Mouse (Mus musculus) heart, adult 9 months (tissue): ENCODE data around the gene Myh7b.

ENCODE experiments used
- DNase-seq, 2 experiments: peaks; one replicate each; pipeline ENCODE4 v3.0.0; 2022; ENCODE audit warnings: low spot score in 2 of 2

Gene Myh7b

GRCm38 (mm10) chr2:155683821-155684220 lies 72.8 kb downstream of the Myh7b start:
- DNase-seq: no peak
